18 mouse cellular contexts compared by ENCODE assay signal in the genomic region with DNA sequence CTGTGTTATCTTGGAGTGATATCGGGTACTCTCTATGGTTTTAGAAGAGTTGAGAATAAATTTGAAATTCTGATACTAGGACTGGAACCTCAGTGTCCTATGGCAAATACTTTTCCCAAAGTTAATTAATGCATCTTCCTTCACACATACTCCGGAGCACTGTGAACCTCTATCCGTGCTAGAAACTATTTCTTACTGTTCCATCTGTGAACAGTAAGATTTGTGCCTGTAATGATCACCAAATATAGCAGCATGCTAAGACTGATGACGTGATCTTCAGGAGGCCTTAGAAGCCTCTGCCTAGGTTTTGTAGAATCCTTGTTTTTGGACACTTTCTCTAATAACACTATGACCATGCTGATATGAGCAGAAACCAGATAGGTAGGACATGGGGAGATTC. TPM values are rescaled to one million over a fixed set of nuclear protein-coding genes. Genes with fewer than 3 reads are reported as not detected.
"Had no signal": no experiment of that assay in that cellular context is flagged by ENCODE, and none has a peak within 500 bp of the region (broad histone marks: within the 10 kb centered on the region; RNA-seq: fewer than 3 reads in every experiment).

No protein-coding gene starts in this region.

- H3K27ac ChIP-seq: neural tube, embryonic 12.5 days; neural tube, embryonic 13.5 days; neural tube, embryonic 15.5 days; stomach, embryonic 15.5 days; stomach, postnatal 0 days had no signal

- H3K4me3 ChIP-seq: neural tube, embryonic 12.5 days; neural tube, embryonic 13.5 days; neural tube, embryonic 15.5 days; stomach, embryonic 15.5 days had no signal

- H3K9me3 ChIP-seq: neural tube, embryonic 12.5 days; neural tube, embryonic 13.5 days; neural tube, embryonic 15.5 days; stomach, embryonic 15.5 days had no signal

- H3K27me3 ChIP-seq: neural tube, embryonic 12.5 days; neural tube, embryonic 13.5 days; neural tube, embryonic 15.5 days; stomach, embryonic 15.5 days had no signal

- H3K9ac ChIP-seq: neural tube, embryonic 12.5 days; neural tube, embryonic 13.5 days; neural tube, embryonic 15.5 days; stomach, embryonic 15.5 days had no signal

- H3K4me2 ChIP-seq: neural tube, embryonic 12.5 days; neural tube, embryonic 13.5 days; neural tube, embryonic 15.5 days; stomach, embryonic 15.5 days had no signal

- H3K36me3 ChIP-seq: neural tube, embryonic 12.5 days; neural tube, embryonic 13.5 days; neural tube, embryonic 15.5 days; stomach, embryonic 15.5 days had no signal

- DNase-seq: retina, postnatal 1 day; right cerebral cortex, adult 18-20 months; right cerebral cortex, postnatal 14 days; right cerebral cortex, postnatal 25 days; right cerebral cortex, postnatal 4 days; spleen, adult 18-20 months; thymus, adult 18-20 months; thymus, adult 2 months; thymus, postnatal 14 days; thymus, postnatal 25 days; thymus, postnatal 36 days; thymus, postnatal 4 days had no signal

- H3K4me1 ChIP-seq: neural tube, embryonic 12.5 days; neural tube, embryonic 13.5 days; neural tube, embryonic 15.5 days; stomach, embryonic 15.5 days had no signal

RNA-seq across cellular contexts. Expression of a gene that starts 35.4 kb away (rescaled TPM):
- total RNA-seq: neutrophil, adult 5-6 weeks had no signal
